Mouse (Mus musculus): ENCODE results near the gene Spn. TPM values are rescaled to one million over a fixed set of nuclear protein-coding genes. Genes with fewer than 3 reads are reported as not detected.

Spn gene
- polyA plus RNA-seq, 1 experiment from 2014 or later: not detected

GRCm38 (mm10) chr7:127145387-127146266 is 8.0 kb upstream of the Spn start:
- Histone ChIP-seq H3K27ac (ENCODE audit: low read length) (no peak overlapping the region), H3K4me1 (ENCODE audit: control insufficient read depth, insufficient read depth, low read length) (no peaks in the 10 kb centered on the region), H3K4me3 (ENCODE audit: low read depth, low read length) (no peak overlapping the region), H3K4me2 (ENCODE audit: low read length) (no peak overlapping the region), H3K9ac (ENCODE audit: low read depth, low read length) (no peak overlapping the region), H3K27me3 (ENCODE audit: control insufficient read depth, insufficient read depth, low read depth, low read length) (no peaks in the 10 kb centered on the region), H3K36me3 (ENCODE audit: control insufficient read depth, insufficient read depth, low read length) (no peaks in the 10 kb centered on the region), H3K9me3 (replicated peaks; ENCODE audit: control insufficient read depth, low read length, poor library complexity, severe bottlenecking) (no peaks in the 10 kb centered on the region)
- WGBS: 52% methylated on average over 9 of the region's 9 CpGs
- no peak for ATAC-seq

- no peaks in the 10 kb centered on the region for H3K36me3 ChIP-seq (ENCODE audit: control insufficient read depth, insufficient read depth, low read length)
- H3K27me3 ChIP-seq (ENCODE audit: control insufficient read depth, insufficient read depth, low read depth, low read length): no peaks in the 10 kb centered on the region
- H3K4me1 ChIP-seq (ENCODE audit: control insufficient read depth, insufficient read depth, low read length): no peaks in the 10 kb centered on the region
- H3K4me2 ChIP-seq (ENCODE audit: low read length): no peak overlapping the region
- no peaks in the 10 kb centered on the region for H3K9me3 ChIP-seq (replicated peaks; ENCODE audit: control insufficient read depth, low read length, poor library complexity, severe bottlenecking)
- no peak for ATAC-seq
- H3K4me3 ChIP-seq (ENCODE audit: low read depth, low read length): no peak overlapping the region
- WGBS: 93% methylated on average over 7 of the region's 7 CpGs
- no peak overlapping the region for H3K9ac ChIP-seq (ENCODE audit: low read depth, low read length)
- H3K27ac ChIP-seq (ENCODE audit: low read length): no peak overlapping the region
These were observed 6.8 kb upstream of the Spn start for GRCm38 (mm10) chr7:127144412-127144811.

DNA sequence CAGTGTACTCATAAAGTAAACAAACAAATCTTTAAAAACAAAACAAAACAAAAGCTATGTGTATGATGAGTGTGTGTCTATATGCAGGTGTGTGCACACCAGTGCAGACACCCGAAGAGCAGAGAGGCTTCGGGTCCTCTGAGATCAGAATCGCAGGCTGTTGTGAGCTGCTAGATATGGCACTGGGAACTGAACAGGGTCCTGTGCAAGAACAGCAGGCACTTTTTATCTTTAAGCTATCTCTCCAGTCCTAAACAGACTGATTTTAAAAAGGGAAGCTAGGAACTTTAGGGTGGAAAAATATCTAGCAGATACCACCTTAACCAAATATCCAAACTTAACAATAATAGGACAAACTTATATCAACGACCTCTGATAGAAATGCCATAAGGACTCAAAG is 5.0 kb upstream of the Spn start:
- WGBS: 91% methylated on average over 4 of the region's 4 CpGs
- H3K4me2 ChIP-seq (ENCODE audit: low read length): no peak overlapping the region
- no peak overlapping the region for H3K27ac ChIP-seq (ENCODE audit: low read length)
- no peaks in the 10 kb centered on the region for H3K36me3 ChIP-seq (ENCODE audit: control insufficient read depth, insufficient read depth, low read length)
- H3K9ac ChIP-seq (ENCODE audit: low read depth, low read length): no peak overlapping the region
- H3K27me3 ChIP-seq (ENCODE audit: control insufficient read depth, insufficient read depth, low read depth, low read length): no peaks in the 10 kb centered on the region
- H3K4me3 ChIP-seq (ENCODE audit: low read depth, low read length): no peak overlapping the region
- no peaks in the 10 kb centered on the region for H3K4me1 ChIP-seq (ENCODE audit: control insufficient read depth, insufficient read depth, low read length)
- no peak for ATAC-seq
- no peaks in the 10 kb centered on the region for H3K9me3 ChIP-seq (replicated peaks; ENCODE audit: control insufficient read depth, low read length, poor library complexity, severe bottlenecking)

DNA sequence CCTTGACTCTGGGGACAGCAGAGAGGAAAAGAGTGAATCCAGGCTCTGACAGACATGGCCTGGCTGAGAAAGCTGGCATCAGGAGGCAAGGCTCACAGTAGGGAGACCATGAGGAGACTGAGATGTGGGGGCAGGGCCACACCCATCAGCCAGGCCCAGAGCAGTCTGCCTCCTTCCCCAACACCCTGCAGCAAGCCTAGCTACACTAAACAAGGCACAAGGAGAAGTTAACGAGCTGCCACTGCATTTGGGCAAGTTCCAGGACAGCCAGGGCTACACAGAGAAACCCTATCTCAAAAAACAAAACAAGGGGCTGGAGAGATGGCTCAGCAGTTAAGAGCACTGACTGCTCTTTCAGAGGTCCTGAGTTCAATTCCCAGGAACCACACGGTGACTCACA is 4.6 kb upstream of the Spn start:
- H3K4me1 ChIP-seq (ENCODE audit: control insufficient read depth, insufficient read depth, low read length): no peaks in the 10 kb centered on the region
- H3K27ac ChIP-seq (ENCODE audit: low read length): no peak overlapping the region
- no peak overlapping the region for H3K9ac ChIP-seq (ENCODE audit: low read depth, low read length)
- 61% methylated on average over 2 of the region's 2 CpGs for WGBS
- H3K4me2 ChIP-seq (ENCODE audit: low read length): no peak overlapping the region
- ATAC-seq: no peak
- no peaks in the 10 kb centered on the region for H3K27me3 ChIP-seq (ENCODE audit: control insufficient read depth, insufficient read depth, low read depth, low read length)
- no peaks in the 10 kb centered on the region for H3K9me3 ChIP-seq (replicated peaks; ENCODE audit: control insufficient read depth, low read length, poor library complexity, severe bottlenecking)
- no peaks in the 10 kb centered on the region for H3K36me3 ChIP-seq (ENCODE audit: control insufficient read depth, insufficient read depth, low read length)
- no peak overlapping the region for H3K4me3 ChIP-seq (ENCODE audit: low read depth, low read length)

- Histone ChIP-seq H3K27me3 (ENCODE audit: control insufficient read depth, insufficient read depth, low read depth, low read length) (no peaks in the 10 kb centered on the region), H3K4me3 (ENCODE audit: low read depth, low read length) (no peak overlapping the region), H3K9me3 (replicated peaks; ENCODE audit: control insufficient read depth, low read length, poor library complexity, severe bottlenecking) (no peaks in the 10 kb centered on the region), H3K9ac (ENCODE audit: low read depth, low read length) (no peak overlapping the region), H3K36me3 (ENCODE audit: control insufficient read depth, insufficient read depth, low read length) (no peaks in the 10 kb centered on the region), H3K4me2 (ENCODE audit: low read length) (no peak overlapping the region), H3K27ac (ENCODE audit: low read length) (no peak overlapping the region), H3K4me1 (ENCODE audit: control insufficient read depth, insufficient read depth, low read length) (no peaks in the 10 kb centered on the region)
- 61% methylated on average over 7 of the region's 7 CpGs for WGBS
- ATAC-seq: no peak
These were observed 3.2 kb upstream of the Spn start for GRCm38 (mm10) chr7:127140623-127141404.

GRCm38 (mm10) chr7:127139562-127139961 is 1.9 kb upstream of the Spn start:
- WGBS: 57% methylated on average over 5 of the region's 5 CpGs
- Histone ChIP-seq H3K4me3 (ENCODE audit: low read depth, low read length) (no peak overlapping the region), H3K36me3 (ENCODE audit: control insufficient read depth, insufficient read depth, low read length) (no peaks in the 10 kb centered on the region), H3K4me1 (ENCODE audit: control insufficient read depth, insufficient read depth, low read length) (no peaks in the 10 kb centered on the region), H3K27ac (ENCODE audit: low read length) (no peak overlapping the region), H3K4me2 (ENCODE audit: low read length) (no peak overlapping the region), H3K27me3 (ENCODE audit: control insufficient read depth, insufficient read depth, low read depth, low read length) (no peaks in the 10 kb centered on the region), H3K9me3 (replicated peaks; ENCODE audit: control insufficient read depth, low read length, poor library complexity, severe bottlenecking) (no peaks in the 10 kb centered on the region), H3K9ac (ENCODE audit: low read depth, low read length) (no peak overlapping the region)
- no peak for ATAC-seq

- 90% methylated on average over 7 of the region's 7 CpGs for WGBS
- no peak for ATAC-seq
- no peaks in the 10 kb centered on the region for H3K4me1 ChIP-seq (ENCODE audit: control insufficient read depth, insufficient read depth, low read length)
- no peak overlapping the region for H3K4me2 ChIP-seq (ENCODE audit: low read length)
- no peak overlapping the region for H3K4me3 ChIP-seq (ENCODE audit: low read depth, low read length)
- no peaks in the 10 kb centered on the region for H3K27me3 ChIP-seq (ENCODE audit: control insufficient read depth, insufficient read depth, low read depth, low read length)
- no peaks in the 10 kb centered on the region for H3K36me3 ChIP-seq (ENCODE audit: control insufficient read depth, insufficient read depth, low read length)
- no peaks in the 10 kb centered on the region for H3K9me3 ChIP-seq (replicated peaks; ENCODE audit: control insufficient read depth, low read length, poor library complexity, severe bottlenecking)
- no peak overlapping the region for H3K27ac ChIP-seq (ENCODE audit: low read length)
- H3K9ac ChIP-seq (ENCODE audit: low read depth, low read length): no peak overlapping the region
These were observed 1.5 kb upstream of the Spn start for GRCm38 (mm10) chr7:127139100-127139499.

- Histone ChIP-seq H3K36me3 (ENCODE audit: control insufficient read depth, insufficient read depth, low read length) (no peaks in the 10 kb centered on the region), H3K9me3 (replicated peaks; ENCODE audit: control insufficient read depth, low read length, poor library complexity, severe bottlenecking) (no peaks in the 10 kb centered on the region), H3K4me3 (ENCODE audit: low read depth, low read length) (no peak overlapping the region), H3K27me3 (ENCODE audit: control insufficient read depth, insufficient read depth, low read depth, low read length) (no peaks in the 10 kb centered on the region), H3K4me2 (ENCODE audit: low read length) (no peak overlapping the region), H3K9ac (ENCODE audit: low read depth, low read length) (no peak overlapping the region), H3K4me1 (ENCODE audit: control insufficient read depth, insufficient read depth, low read length) (no peaks in the 10 kb centered on the region), H3K27ac (ENCODE audit: low read length) (no peak overlapping the region)
- no peak for ATAC-seq
- 87% methylated on average over 22 of the region's 22 CpGs for WGBS
These were observed 1.2 kb downstream of the Spn start for GRCm38 (mm10) chr7:127136181-127137071.
